Mouse (Mus musculus) heart, embryonic 15.5 days (tissue): ENCODE measurements at regions not wholly inside any gene's neighbourhood (a gene's known extent, or its start where the extent isn't known, plus 50 kb on each side); places are given as distances from the start of the nearest gene placed in this dataset.

ENCODE experiments used
- ATAC-seq: fragments of 200-750 bp; cut with Nextera tagmentation; replicated peaks from 2 replicates; pipeline ENCODE4 v1.8.0; 2017; ENCODE audit warnings: low read depth, moderate TSS enrichment; ENCODE audit not compliant: insufficient number of reproducible peaks, insufficient read depth, low FRiP score
- H3K27ac ChIP-seq: fragments of 300-500 bp; sonication (generic); 2 replicates; pipeline ENCODE4 v1.5.1; 2015; ENCODE audit warnings: mild to moderate bottlenecking, inconsistent platforms
- H3K27me3 ChIP-seq: fragments of 300-500 bp; sonication (generic); 2 replicates; pipeline ENCODE4 v1.6.1; 2015; ENCODE audit warnings: inconsistent platforms
- H3K36me3 ChIP-seq: fragments of 300-500 bp; sonication (generic); 2 replicates; pipeline ENCODE4 v1.6.1; 2015; ENCODE audit warnings: mild to moderate bottlenecking, inconsistent platforms
- H3K4me1 ChIP-seq: fragments of 300-500 bp; sonication (generic); replicated peaks from 2 replicates; pipeline ENCODE4 v1.6.1; 2015; ENCODE audit warnings: inconsistent platforms
- H3K4me2 ChIP-seq: fragments of 300-500 bp; sonication (generic); 2 replicates; pipeline ENCODE4 v1.6.1; 2015; ENCODE audit warnings: inconsistent platforms, mild to moderate bottlenecking, moderate library complexity
- H3K4me3 ChIP-seq: fragments of 300-500 bp; sonication (generic); 2 replicates; pipeline ENCODE4 v1.5.1; 2015; ENCODE audit warnings: mild to moderate bottlenecking, inconsistent platforms
- H3K9ac ChIP-seq: fragments of 300-500 bp; sonication (generic); 2 replicates; pipeline ENCODE4 v1.6.1; 2015; ENCODE audit warnings: mild to moderate bottlenecking, inconsistent platforms
- H3K9me3 ChIP-seq: fragments of 300-500 bp; sonication (generic); replicated peaks from 2 replicates; pipeline ENCODE4 v1.6.1; 2016; ENCODE audit warnings: inconsistent platforms
- WGBS: fragments of 180-500 bp; shearing (Covaris S2); methylation state at CpG from one replicate; pipeline ENCODE4 v1.1.7; 2015; ENCODE audit warnings: mixed read lengths; 5-methylcytosine and 5-hydroxymethylcytosine counted together

DNA sequence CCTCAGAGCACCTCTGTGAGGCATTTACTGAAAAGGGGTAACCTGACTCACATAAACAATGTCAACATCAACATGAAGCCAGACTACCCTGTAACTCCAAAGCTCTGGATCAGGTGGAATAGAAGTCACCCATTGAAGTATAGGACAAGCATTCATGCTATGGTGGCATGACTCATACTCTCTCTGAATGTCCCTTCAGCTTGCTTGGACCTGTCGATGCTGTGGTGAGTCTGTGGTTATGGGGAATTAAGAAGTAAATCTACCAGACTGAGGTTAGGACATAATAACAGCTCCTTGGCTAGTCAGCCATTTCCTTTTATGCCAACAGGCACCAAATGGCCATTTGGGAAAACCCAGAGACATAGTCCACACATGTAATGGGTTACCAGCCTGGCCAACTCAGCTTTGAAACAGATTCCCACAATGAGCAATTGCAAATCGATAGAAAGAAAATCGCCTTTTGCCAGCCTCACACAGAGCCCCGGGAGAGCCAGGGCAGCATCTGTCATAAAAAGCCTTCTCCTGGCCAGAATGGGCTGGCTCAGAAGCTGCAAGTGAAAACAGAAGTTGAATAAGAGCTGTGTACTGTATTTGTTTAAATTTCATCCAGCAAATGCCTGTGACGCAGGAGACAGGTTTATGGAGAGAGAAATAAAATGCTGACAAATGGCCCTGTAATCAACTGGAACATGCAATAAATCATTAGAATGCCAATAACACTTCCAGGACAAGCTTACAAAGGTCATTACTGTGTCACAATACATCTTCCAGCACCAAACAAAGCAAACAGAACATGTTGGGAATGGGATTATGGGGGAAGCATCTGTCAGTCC, 383.4 kb upstream of the Zfp703 start:
- H3K4me3 ChIP-seq = no peak overlapping the region
- no peaks in the 10 kb centered on the region for H3K4me1 ChIP-seq
- ATAC-seq = no peak
- H3K9me3 ChIP-seq = no peaks in the 10 kb centered on the region
- H3K27ac ChIP-seq = no peak overlapping the region
- H3K27me3 ChIP-seq = no peaks in the 10 kb centered on the region
- no peaks in the 10 kb centered on the region for H3K36me3 ChIP-seq
- no peak overlapping the region for H3K4me2 ChIP-seq
- WGBS = 71% methylated on average over 5 of the region's 5 CpGs
- H3K9ac ChIP-seq = no peak overlapping the region

DNA sequence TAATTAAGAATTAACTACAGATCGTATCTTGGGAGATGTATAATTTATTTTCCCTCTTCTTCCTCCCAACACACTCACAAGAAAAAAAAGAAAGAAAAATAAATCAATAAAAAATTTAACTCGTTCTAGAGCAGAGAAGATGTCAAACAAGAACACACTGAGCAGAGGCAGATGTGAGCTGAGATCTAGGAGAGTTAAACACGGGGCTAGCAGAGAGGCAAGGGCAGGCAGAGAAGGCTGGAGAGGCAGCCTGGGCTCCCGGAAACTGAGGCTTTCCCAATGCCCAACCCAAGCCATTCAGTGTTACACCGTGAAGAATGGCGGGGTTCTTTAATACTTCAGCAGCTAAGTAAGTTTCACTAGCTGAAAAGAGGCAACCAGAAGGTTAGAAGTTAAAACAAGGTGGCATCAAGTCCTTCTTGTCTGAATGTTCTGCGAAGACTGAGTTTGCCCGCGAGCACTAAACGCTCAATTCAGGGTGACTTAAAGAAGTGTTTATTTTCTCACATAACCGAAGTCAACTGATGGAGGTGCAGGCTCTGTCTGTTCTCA, 382.7 kb upstream of the Zfp703 start:
- Histone ChIP-seq H3K36me3 (no peaks in the 10 kb centered on the region), H3K4me1 (no peaks in the 10 kb centered on the region), H3K4me2 (no peak overlapping the region), H3K9me3 (no peaks in the 10 kb centered on the region), H3K27ac (no peak overlapping the region), H3K9ac (no peak overlapping the region), H3K27me3 (no peaks in the 10 kb centered on the region), H3K4me3 (no peak overlapping the region)
- ATAC-seq = no peak
- 64% methylated on average over 11 of the region's 11 CpGs for WGBS

DNA sequence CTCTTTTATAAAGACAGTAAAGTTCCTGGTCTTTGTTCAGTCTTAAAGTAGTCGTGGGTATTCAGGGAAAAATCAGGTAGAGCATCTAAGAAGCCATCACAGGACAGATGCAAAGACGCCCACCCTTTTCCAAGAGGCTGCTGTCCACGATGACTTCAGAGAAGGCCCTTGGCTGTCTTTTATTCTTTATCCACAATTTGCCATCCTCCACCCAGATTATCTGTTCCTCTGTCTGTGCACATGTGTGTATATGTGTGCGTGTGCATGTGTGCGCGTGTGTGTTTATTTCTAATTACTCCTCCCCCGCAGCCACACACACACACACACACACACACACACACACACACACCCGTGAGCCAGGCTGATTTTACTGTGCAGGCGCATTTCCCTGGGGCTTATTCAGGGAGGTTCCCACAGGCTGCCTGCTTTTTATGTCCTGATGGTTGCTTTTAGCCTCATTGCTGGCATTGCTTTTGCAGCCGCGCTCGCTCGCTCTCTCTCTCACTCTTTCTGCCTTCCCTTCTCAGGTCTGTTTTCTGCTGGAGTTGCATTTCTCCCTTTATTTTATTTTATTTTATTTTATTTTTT, 381.6 kb upstream of the Zfp703 start:
- WGBS = 81% methylated on average over 13 of the region's 13 CpGs
- Histone ChIP-seq H3K27me3 (no peaks in the 10 kb centered on the region), H3K27ac (no peak overlapping the region), H3K36me3 (no peaks in the 10 kb centered on the region), H3K4me2 (no peak overlapping the region), H3K9me3 (no peaks in the 10 kb centered on the region), H3K9ac (no peak overlapping the region), H3K4me3 (no peak overlapping the region), H3K4me1 (no peaks in the 10 kb centered on the region)
- ATAC-seq = no peak

DNA sequence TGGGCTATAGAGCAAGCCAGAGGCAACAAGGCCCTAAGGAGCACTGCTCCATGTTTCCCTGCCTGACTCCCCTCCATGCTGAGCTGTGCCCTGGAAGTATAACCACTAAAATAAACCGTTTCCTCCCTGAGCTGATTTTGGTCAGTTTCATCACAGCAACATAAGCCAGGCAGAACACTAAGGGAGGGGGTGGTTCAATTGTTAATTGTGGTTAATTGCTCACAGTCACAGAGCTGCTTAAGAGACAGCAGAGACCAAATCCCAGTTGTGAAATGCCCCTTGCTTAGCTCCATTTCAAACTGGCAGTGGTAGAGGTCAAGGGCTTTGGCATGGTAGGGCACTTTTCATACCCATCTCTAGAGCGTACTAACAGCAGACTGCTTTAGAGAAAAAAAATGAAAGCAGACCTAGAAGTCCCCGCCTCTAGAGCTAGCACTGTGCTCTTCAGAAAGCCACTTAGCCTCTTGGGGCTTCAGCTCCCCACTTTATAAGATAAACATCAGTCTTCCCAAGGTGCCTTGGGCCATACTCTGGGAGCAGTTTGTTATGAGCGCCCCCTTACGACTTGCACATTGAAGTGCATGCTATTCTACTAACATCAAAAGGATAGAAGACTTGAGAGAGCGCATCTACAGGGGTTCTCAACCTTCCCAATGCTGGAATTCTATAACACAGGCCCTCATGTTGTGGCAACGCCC, 380.3 kb upstream of the Zfp703 start:
- WGBS = 61% methylated on average over 7 of the region's 7 CpGs
- no peak overlapping the region for H3K27ac ChIP-seq
- no peak for ATAC-seq

DNA sequence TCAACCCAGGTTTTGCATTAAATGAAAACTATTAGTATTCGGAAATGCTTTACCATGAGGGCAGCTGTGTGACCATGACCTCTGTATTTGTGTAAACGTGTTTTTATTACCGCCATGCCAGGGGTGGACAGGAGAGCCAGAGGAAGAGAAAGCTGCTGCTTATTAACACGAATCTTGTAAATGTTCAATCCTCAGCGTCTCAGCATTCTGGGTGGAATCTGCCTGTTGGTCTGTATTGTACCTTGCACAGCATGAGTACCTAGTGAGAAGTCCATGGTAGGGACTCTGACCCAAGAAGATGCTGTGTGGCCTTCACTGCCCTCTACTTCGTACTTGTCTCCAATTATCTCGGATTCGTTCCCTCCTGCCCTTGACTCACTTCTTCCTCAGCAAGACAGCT, 378.6 kb upstream of the Zfp703 start:
- H3K9ac ChIP-seq = no peak overlapping the region
- H3K27me3 ChIP-seq = no peaks in the 10 kb centered on the region
- H3K4me1 ChIP-seq = no peaks in the 10 kb centered on the region
- H3K36me3 ChIP-seq = no peaks in the 10 kb centered on the region
- no peak for ATAC-seq
- no peaks in the 10 kb centered on the region for H3K9me3 ChIP-seq
- 82% methylated on average over 8 of the region's 8 CpGs for WGBS
- H3K4me2 ChIP-seq = no peak overlapping the region
- H3K4me3 ChIP-seq = no peak overlapping the region
- H3K27ac ChIP-seq = no peak overlapping the region

More for the DNA sequence above, 380.3 kb upstream of the Zfp703 start:
- H3K9me3 ChIP-seq = no peaks in the 10 kb centered on the region
- no peaks in the 10 kb centered on the region for H3K36me3 ChIP-seq
- H3K9ac ChIP-seq = no peak overlapping the region
- H3K4me3 ChIP-seq = no peak overlapping the region
- H3K27me3 ChIP-seq = no peaks in the 10 kb centered on the region
- no peak overlapping the region for H3K4me2 ChIP-seq
- H3K4me1 ChIP-seq = no peaks in the 10 kb centered on the region

DNA sequence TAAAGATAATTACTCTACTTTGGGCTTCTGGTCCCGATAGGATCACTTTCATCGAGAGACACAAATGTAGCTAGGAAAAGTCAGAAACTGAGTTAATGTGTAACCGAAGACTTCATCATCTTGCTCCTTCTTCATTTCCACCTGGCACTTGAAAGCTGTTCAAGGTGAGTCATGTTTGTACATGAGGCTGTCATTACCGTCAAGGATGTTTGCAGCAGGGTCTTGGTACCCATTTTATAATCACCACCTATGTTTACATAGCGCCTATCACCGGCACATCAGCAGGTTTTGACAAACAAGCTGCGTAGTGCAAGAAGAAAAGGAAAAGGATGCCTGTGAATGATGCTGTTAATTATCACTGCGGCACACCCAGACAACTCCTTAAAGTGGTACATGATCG, 377.0 kb upstream of the Zfp703 start:
- no peaks in the 10 kb centered on the region for H3K27me3 ChIP-seq
- no peaks in the 10 kb centered on the region for H3K9me3 ChIP-seq
- 81% methylated on average over 9 of the region's 9 CpGs for WGBS
- H3K4me2 ChIP-seq = no peak overlapping the region
- no peaks in the 10 kb centered on the region for H3K36me3 ChIP-seq
- ATAC-seq = no peak
- H3K9ac ChIP-seq = no peak overlapping the region
- no peak overlapping the region for H3K4me3 ChIP-seq
- H3K4me1 ChIP-seq = no peaks in the 10 kb centered on the region
- no peak overlapping the region for H3K27ac ChIP-seq

DNA sequence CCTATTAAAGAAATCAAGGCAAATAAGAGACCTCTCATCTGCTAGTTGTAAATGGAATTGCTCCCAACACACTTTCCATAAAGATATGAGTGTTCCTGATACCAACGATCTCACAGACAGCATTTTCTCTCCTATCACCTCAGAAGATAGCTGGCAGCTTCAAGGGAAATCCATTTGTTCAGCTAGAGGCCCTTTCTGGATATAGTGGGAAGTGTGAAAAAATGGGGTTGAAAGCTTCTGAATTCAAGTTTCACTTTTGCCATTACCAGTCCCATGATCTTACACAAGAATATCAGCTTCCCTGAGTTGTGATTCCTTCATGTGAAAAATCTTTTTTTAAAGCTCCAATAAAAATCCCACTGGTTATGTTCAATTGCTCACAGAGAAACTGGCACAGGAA, 369.1 kb upstream of the Zfp703 start:
- Histone ChIP-seq H3K9ac (no peak overlapping the region), H3K4me1 (no peaks in the 10 kb centered on the region), H3K27ac (no peak overlapping the region), H3K4me3 (no peak overlapping the region), H3K9me3 (no peaks in the 10 kb centered on the region), H3K27me3 (no peaks in the 10 kb centered on the region), H3K36me3 (no peaks in the 10 kb centered on the region), H3K4me2 (no peak overlapping the region)
- ATAC-seq = no peak
- 40% methylated on average over 1 of the region's 1 CpGs for WGBS

DNA sequence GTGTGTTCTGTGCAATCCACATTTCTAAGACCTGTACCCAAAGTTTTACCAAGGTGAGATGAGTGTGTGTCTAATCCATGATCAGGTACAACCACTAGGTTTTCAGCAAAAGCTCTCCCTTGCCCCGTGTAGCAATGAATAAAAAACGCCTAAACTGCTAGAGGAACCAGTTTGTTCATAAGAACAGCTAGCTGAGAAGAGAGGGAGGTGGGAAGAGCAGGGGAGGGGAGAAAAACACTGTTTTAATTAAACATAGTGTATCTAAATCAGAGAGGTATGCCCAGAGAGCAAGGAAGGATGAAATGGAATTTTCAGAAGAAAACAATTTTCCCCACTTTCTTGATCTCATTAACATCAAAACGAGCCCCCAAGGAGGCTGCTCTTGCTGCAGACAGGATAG, 368.5 kb upstream of the Zfp703 start:
- WGBS = 45% methylated on average over 3 of the region's 3 CpGs
- H3K27me3 ChIP-seq = no peaks in the 10 kb centered on the region
- no peak overlapping the region for H3K4me2 ChIP-seq
- H3K9ac ChIP-seq = no peak overlapping the region
- H3K4me3 ChIP-seq = no peak overlapping the region
- H3K27ac ChIP-seq = no peak overlapping the region
- H3K36me3 ChIP-seq = no peaks in the 10 kb centered on the region
- ATAC-seq = no peak
- no peaks in the 10 kb centered on the region for H3K9me3 ChIP-seq
- no peaks in the 10 kb centered on the region for H3K4me1 ChIP-seq

DNA sequence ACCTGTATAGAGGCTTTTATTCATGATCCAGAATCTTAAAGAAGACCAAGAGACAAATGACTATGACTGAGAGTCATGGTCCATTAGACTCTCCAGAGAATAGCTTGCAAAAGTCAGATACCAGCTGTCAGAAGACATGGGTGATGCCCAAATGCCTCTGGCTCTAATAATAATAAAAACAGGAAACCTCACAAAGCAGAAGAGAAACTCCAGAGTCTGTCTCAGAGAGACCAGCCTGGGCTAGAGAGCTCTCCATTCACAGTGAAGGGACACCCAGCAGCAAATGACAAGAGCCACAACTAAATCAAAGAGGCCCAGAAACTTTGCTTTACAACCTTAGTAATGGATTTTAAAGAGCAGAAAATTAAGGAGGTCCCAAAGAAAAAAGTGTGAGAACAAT, 365.0 kb upstream of the Zfp703 start:
- Histone ChIP-seq H3K27ac (no peak overlapping the region), H3K27me3 (no peaks in the 10 kb centered on the region), H3K4me3 (no peak overlapping the region), H3K9ac (no peak overlapping the region), H3K4me2 (no peak overlapping the region), H3K4me1 (no peaks in the 10 kb centered on the region), H3K9me3 (no peaks in the 10 kb centered on the region), H3K36me3 (no peaks in the 10 kb centered on the region)
- no peak for ATAC-seq

DNA sequence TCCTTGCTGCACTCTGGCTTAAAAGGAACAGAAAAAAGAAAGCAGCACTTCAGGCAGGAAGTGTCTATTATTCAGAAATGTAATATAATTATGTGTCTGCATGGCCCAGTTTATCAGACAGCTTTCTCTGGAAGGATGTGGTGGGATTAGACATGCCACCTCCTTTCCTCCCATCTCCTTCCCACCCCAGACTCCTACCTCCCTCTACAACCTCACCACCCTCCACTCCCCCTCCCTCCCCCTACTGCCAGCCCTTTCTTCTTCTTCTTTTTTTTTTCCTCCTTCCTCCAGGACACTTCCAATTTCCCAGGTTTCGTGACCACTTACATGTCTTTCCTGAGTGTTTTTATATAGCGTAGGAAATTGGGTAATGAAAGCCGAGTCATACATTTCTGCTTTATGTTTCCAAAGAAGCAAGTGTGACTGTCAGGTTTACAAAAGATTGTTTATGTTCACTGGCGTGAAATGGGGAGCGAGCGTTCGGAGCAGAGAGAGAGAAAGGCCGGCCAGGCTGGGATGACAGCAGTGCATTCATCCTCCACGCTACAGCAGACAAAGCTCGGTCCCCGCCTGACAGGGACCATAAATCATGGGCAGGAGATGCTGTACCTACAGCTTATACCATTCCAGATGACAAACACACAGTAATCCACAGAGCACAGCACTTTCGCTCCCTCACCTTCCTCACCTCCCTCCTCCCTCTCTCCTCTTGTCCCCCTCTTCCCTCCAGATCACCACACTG, 354.6 kb upstream of the Zfp703 start:
- H3K9ac ChIP-seq = no peak overlapping the region
- H3K36me3 ChIP-seq = no peaks in the 10 kb centered on the region
- no peak overlapping the region for H3K4me2 ChIP-seq
- no peaks in the 10 kb centered on the region for H3K9me3 ChIP-seq
- no peak overlapping the region for H3K4me3 ChIP-seq
- ATAC-seq = no peak
- no peaks in the 10 kb centered on the region; the same call in 1 of the 2 replicates for H3K4me1 ChIP-seq
- 41% methylated on average over 12 of the region's 12 CpGs for WGBS
- H3K27me3 ChIP-seq = 0 out of 2 replicates have a peak, but pooled peaks cover 3% of the 10 kb centered on the region
- H3K27ac ChIP-seq = no peak overlapping the region

DNA sequence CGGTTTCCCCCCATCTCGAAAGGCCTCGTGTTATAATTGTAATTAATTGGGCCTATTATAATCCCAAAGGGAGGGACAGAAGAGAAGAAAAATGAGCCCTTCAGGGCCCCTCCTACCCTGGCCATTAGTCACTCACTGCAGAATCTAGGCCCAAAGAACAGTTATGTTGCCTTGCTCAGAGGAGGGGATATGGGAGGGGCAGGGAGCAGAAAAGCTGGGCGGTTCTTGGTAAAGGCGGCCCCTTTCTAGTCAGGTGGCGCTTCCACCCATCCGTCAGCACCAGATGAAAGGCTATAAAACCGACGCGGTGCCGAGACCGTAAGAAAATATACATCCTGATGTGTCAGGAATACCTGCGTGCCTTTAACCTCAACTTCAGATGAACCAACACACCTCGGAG, 350.9 kb upstream of the Zfp703 start:
- Histone ChIP-seq H3K9me3 (no peaks in the 10 kb centered on the region), H3K9ac (no peak overlapping the region), H3K27ac (no peak overlapping the region), H3K36me3 (no peaks in the 10 kb centered on the region), H3K4me2 (no peak overlapping the region), H3K4me3 (no peak overlapping the region), H3K4me1 (no peaks in the 10 kb centered on the region; the same call in 1 of the 2 replicates), H3K27me3 (0 out of 2 replicates have a peak, but pooled peaks cover 3% of the 10 kb centered on the region)
- no peak for ATAC-seq
- 68% methylated on average over 14 of the region's 14 CpGs for WGBS
